Mouse (Mus musculus) cerebellum, adult 11-12 months (tissue): ENCODE data around the gene Myh13.

Source experiments
- DNase-seq: peaks from one replicate; pipeline ENCODE4 v3.0.0; 2022

The Myh13 gene

DNA sequence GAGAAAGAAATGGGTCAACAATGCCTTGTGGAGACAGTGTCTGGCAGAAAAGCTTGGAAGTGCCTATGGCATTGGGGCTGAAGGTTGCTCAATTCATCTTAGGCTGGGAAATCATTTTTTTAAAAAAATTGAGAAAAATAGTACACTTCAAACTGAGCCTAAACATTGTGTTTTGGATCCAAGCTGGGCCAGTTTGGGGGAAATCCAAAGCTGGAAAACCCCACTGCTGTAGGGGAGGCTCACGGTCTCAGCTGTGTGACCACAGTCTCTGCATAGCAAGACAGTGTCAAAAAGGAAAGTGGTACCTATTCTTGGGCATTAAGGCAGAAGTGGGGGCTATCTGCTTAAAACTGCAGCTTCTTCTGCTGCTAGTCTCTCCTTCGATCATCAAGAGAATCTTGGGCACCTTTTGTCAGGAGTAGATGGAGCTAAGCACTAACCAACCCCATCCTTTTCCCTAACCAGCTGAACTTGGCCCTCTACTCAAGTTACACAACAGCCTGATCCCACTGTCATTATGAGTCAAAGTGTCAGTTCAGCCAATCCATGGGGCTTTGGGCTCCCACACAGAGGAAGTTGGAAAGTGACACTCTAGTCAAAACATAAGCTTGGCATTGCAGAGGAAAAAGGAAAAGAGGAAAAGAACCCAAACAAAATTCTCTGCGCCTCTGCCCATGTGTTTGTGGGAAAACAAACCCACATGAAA is 69.4 kb downstream of the Myh13 start:
- DNase-seq: no peak

DNA sequence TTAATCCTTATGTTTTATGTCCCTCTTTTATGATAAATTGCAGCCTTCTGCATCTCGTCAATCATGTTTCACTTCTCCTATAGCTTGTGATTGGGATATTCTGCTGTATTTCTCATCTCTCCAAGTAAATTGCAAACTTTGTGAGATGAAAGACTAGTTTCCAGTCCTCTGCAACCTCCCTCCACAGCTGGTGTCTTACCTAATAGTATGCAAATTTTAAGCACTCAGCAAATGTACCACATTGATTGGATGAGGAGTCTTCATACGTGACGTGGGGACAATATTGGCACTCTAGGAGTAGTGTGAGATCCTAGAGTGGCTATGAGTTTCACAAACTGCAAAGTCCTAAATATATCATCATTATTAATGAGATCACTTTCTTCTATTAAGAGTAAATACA is 70.9 kb downstream of the Myh13 start:
- DNase-seq: no peak

DNA sequence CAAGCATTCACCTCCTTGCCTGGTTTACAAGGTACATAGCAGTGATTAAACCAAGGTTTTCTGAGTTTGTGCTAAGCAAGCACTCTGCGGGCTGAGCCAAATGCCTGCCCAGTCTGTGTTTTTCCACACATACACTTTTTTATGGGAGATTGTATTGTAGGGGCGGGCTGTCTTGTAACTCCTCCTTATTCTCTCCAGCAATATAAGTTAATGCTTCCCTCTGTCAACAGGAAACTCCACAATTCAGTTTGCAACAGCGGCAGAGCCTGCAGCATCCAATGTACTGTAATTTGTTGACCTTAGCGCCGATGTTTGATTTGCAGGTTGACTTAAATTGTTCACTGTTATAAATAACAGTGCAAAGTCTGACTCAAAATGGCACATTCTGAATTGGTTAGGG is 79.5 kb downstream of the Myh13 start:
- no peak for DNase-seq

DNA sequence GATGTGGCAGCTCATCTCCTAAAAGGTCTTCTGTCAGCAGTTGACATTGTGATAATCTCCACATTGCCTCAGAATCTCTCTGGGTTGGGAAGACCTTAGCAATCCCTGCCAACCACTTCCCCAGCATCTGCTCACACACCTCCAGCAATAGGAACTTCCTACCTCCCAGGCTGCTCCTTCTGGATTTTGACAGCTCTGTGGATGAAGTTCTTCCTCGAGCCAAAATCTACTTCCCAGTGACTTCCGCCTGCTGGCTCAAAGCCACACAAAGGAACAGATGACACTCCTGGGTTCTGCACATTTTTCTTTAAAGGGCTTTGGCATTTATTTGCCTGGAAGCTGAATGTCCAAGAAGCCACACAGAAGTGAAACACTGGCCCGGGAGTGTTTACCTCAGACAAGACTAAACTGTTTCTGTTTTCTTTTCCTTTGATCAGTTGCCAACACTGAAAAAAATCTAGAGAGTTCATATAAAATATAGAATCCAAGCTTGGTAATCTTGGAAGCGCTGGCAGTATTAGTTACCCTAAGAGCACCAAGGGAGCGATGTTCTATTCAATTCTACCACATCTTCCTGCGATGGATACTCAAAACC is 93.0 kb downstream of the Myh13 start:
- peak; percentile 20 for DNase-seq
